Mouse (Mus musculus) heart, adult 2 months (tissue): ENCODE measurements around the gene Rtn2.

Experiments
- CTCF ChIP-seq: fragments of 200-600 bp; IDR thresholded peaks from 2 replicates; pipeline ENCODE4 v1.8.1; 2022; ENCODE audit warnings: antibody characterized with exemption, mild to moderate bottlenecking, moderate library complexity
- POLR2A ChIP-seq: fragments of 200-500 bp; IDR thresholded peaks from 2 replicates; pipeline ENCODE4 v1.6.1; 2011; ENCODE audit warnings: mild to moderate bottlenecking, low read depth, low read length, control low read depth; ENCODE audit not compliant: insufficient read depth

DNA sequence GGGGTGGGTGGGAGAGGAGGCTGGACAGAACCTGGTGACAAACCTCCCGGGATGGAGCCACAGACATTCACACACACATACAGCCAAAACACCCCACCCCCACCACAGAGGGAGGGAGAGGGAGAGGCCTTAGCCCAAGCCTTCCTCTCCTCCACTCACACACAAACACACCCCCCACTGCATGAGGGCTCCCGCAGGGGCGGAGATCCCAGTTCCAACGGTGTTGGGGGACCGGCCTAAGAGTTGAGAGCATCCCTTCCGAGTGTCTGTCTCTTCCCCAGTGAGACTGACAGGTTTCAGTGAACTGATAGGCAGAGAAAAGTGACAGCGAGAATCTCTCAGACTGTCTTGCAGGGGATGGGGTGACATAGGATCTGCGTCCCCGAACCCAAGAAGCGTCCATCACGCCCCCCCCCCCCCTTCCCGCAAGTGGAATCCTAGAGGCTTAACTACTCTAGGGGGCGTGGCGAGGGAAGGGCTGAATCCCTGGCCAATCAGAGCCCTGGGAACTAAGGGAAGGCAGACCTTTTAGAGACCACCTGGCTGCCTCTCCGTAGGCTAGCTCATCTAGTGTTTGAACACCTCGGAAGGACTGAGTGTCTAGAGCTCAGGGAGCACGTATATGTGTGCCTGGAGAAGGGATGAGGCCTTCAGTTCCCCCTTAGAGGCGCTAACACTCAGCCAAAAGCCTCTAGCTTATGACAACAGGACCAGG is 25.5 kb downstream of the Rtn2 start:
- TF ChIP-seq CTCF (no peak), POLR2A (no peak)
